Mouse (Mus musculus): ENCODE results near the gene Spag8.

Gene Spag8

GRCm38 (mm10) chr4:43652726-43653125 lies 668 bp downstream of the Spag8 start:
- DNase-seq (ENCODE audit: low spot score): no peak

- DNase-seq (ENCODE audit: low spot score): no peak
These were observed 3.6 kb downstream of the Spag8 start for GRCm38 (mm10) chr4:43649783-43650182.

- DNase-seq (ENCODE audit: low spot score): no peak
These were observed 12.9 kb downstream of the Spag8 start for GRCm38 (mm10) chr4:43640491-43640890.

DNA sequence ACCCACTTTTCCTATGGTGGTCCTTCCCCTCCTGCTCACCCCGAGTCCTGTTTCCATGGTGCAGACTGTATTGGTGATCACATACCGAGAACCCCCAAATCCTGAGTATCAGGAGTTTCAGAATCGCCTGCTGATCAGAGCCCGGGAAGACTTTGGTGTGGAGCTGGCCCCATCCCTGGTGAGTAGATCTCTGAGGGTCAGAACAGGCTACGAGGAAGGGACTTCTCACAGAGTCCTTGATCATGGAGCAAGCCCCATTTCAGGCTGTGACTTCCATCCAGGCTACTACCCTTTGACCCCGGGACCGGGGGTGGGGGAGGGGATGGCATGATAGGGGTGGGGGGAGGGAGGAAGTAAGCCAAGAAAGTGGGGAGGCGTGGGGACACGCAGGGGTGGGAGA lies 13.3 kb downstream of the Spag8 start:
- DNase-seq (ENCODE audit: low spot score): no peak

GRCm38 (mm10) chr4:43636751-43637150 lies 16.6 kb downstream of the Spag8 start:
- DNase-seq (ENCODE audit: low spot score): no peak

DNA sequence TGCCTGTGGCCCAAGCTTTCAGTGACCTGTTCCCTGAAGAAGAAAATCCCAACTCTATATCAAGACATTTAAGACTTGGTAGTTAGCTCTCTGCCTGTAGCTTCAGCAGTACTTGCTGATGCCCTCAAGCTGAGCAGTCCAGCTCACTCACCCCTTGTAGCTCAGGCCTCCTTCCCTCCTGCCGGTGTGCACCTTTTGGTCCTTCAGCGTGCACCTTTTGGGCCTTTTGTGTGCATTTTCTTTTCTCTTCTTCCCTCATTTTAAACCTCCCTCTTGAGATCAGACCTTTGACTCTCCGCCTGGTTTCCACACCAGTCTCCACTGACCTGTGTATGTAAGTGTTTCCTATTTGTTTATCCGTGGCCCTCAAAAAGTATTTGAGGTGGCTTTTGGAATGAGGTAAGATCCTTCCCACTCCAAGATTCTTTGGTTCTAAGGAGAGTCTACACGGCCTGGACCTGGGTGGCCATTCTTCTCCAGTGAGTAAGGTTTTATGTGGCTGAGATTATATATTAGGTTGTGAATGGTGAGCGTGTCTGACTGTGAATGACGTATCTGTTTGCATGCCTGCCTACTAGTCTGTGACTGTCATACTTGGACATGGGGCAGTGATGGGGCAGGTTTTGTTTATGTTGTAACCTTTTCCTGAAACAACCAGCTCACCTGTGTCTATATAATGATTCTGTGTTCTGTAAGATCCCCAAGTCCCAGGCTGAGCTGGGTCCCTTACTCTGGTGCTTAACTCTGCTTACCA lies 18.6 kb downstream of the Spag8 start:
- DNase-seq (ENCODE audit: low spot score): no peak

GRCm38 (mm10) chr4:43633736-43634135 lies 19.7 kb downstream of the Spag8 start:
- no peak for DNase-seq (ENCODE audit: low spot score)

- DNase-seq (ENCODE audit: low spot score): no peak
These were observed 20.1 kb downstream of the Spag8 start for GRCm38 (mm10) chr4:43633296-43633695.

- DNase-seq (ENCODE audit: low spot score): no peak
These were observed 21.2 kb downstream of the Spag8 start for GRCm38 (mm10) chr4:43631956-43632920.

- no peak for DNase-seq (ENCODE audit: low spot score)
These were observed 22.1 kb downstream of the Spag8 start, which contains the start of gene Npr2 for GRCm38 (mm10) chr4:43631046-43631955. TSS of gene Npr2 (plus strand) at chr4:43631935.

- DNase-seq (ENCODE audit: low spot score): no peak
These were observed 22.7 kb downstream of the Spag8 start for GRCm38 (mm10) chr4:43630671-43631045.

GRCm38 (mm10) chr4:43630030-43630581 lies 23.3 kb downstream of the Spag8 start:
- DNase-seq (ENCODE audit: low spot score): peak; percentile 66

- no peak for DNase-seq (ENCODE audit: low spot score)
These were observed 24.1 kb downstream of the Spag8 start for GRCm38 (mm10) chr4:43629106-43629817.

- no peak for DNase-seq (ENCODE audit: low spot score)
These were observed 33.1 kb downstream of the Spag8 start for GRCm38 (mm10) chr4:43620146-43620778.

DNA sequence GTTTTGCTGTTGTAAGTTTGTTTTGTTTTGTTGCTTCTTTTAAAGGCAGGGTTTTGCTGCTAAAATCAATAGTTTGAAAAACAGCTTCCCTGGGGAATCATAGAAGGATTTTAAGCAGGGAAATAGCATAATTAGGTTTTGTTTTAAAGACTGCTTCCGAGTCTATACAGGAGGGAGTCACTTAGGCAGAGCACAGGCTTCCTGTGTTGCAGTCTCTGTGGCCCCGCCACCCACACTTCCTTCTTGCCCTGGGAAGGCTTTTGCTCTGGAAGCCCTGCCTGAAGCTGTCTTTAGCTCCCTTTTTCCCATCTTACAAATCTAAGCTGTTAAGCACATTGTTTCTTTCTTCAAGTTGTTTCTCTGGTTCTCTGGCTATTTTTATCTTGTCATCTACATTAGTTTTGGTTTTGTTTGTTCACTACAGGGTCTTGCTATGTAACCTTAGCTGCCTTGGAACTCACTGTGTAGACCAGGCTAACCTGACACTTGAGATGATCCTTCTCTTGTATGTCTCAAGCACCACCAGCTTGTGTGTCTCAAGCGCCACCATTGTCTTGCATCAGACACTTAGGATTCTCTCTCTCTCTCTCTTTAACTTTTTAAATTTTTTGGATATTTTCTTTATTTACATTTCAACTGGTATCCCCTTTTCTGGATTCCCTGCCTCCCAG lies 40.2 kb downstream of the Spag8 start:
- DNase-seq (ENCODE audit: low spot score): no peak

DNA sequence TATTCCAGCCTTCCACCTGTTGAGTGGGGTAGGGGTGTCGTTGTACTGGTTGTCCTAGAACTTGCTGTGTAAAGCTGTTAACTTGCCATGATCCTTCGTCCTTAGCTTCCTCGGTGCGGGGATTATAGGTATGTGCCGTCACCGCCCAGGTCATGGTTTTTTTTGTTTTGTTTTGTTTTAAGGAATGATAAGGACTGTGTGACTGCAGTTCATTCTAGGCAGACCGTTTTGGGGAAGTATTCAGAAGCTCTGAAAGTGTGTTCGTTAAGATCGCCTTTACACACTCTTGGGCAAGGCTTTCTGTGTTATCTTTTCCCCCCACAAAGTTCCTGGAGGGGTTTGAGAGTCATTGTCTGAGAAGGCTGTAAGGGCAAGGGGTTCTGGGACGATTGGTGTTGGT lies 40.9 kb downstream of the Spag8 start:
- DNase-seq (ENCODE audit: low spot score): no peak

DNA sequence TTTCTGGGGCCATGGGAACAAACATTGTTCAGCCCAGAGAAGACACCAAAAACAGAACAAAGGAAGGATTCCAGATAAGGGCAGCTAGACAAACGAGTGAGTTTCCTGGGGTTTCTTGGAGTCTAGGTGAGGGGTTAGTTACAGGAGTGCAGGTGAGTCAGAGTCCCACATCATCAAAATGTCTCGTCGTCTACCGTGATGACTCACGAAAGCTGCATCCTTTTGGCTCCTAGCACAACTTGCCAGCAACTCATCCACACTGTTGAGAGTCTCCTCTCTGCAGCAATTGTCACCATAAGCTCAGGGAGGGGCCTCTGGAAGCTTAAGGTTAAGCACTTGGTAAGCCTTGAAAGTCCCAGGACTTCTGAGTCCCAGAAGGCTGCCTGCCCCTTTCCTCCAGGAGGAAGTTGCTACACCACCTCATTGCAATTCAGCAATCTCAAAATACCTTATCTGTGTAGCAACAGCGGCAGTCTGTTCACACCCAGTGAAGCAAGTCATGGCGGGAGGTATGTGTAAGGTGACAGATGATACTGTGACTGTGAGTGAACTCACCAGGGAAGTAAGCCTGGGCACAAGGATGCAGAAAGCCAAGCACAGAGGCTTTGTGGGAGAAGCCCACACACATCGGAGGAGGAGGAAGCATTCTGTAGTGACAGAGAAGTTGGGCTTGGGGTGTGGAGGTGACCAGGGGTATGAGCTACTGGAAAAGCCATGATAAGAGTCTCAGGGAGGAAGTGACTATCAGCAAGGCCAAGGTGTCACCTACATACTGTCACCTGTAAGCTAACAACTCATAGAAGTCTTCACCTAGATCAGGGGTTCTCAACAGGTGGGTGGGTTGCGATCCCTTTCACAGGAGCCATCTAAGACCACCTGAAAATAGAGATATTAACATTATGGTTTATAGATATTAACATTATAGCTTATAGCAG lies 48.4 kb downstream of the Spag8 start:
- DNase-seq (ENCODE audit: low spot score): no peak

DNA sequence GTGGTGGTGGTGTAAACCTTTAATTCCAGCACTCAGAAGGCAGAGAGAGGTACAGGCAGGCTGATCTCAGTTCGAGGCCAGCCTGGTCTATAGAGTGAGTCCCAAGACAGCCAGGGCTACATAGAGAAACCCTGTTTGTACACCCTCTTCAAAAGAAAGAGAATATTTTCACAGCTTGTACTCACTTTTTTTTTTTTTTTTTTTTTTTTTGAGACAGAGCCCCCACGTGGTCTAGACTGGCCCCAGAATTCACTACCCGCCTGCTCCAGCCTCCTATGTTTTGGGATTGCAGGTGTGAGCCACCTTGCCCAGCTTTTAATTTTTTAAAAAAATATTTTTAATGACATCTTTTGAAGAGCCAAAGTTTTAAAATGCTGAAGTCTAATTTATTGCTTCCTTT lies 49.3 kb downstream of the Spag8 start:
- no peak for DNase-seq (ENCODE audit: low spot score)
